Mouse (Mus musculus): ENCODE measurements around the gene Ly9. TPM values are rescaled to one million over a fixed set of nuclear protein-coding genes. Genes with fewer than 3 reads are reported as not detected.
A peak's percentile ranks its signal among the peaks of the same experiment; 100 is the strongest.

Ly9 gene
- polyA plus RNA-seq, 1 experiment from 2014 or later, result not detected

GRCm38 (mm10) chr1:171556366-171556765, 50.8 kb downstream of the Ly9 start:
- Histone ChIP-seq H3K9ac (ENCODE audit: low read length) (no peak overlapping the region), H3K4me2 (ENCODE audit: low read length) (no peak overlapping the region), H3K36me3 (ENCODE audit: control insufficient read depth, insufficient read depth, low read length) (no peaks in the 10 kb centered on the region), H3K27me3 (replicated peaks; ENCODE audit: control insufficient read depth, insufficient read depth, low read length) (no peaks in the 10 kb centered on the region), H3K4me3 (ENCODE audit: low read depth, low read length) (no peak overlapping the region), H3K27ac (ENCODE audit: low read depth, low read length) (no peak overlapping the region), H3K9me3 (replicated peaks; ENCODE audit: control insufficient read depth, low read length) (no peaks in the 10 kb centered on the region), H3K4me1 (ENCODE audit: control insufficient read depth, insufficient read depth, low read length) (no peaks in the 10 kb centered on the region)
- DNase-seq (ENCODE audit: low spot score) (no peak), ATAC-seq (no peak)
- WGBS, result 89% methylated on average over 2 of the region's 2 CpGs

DNA sequence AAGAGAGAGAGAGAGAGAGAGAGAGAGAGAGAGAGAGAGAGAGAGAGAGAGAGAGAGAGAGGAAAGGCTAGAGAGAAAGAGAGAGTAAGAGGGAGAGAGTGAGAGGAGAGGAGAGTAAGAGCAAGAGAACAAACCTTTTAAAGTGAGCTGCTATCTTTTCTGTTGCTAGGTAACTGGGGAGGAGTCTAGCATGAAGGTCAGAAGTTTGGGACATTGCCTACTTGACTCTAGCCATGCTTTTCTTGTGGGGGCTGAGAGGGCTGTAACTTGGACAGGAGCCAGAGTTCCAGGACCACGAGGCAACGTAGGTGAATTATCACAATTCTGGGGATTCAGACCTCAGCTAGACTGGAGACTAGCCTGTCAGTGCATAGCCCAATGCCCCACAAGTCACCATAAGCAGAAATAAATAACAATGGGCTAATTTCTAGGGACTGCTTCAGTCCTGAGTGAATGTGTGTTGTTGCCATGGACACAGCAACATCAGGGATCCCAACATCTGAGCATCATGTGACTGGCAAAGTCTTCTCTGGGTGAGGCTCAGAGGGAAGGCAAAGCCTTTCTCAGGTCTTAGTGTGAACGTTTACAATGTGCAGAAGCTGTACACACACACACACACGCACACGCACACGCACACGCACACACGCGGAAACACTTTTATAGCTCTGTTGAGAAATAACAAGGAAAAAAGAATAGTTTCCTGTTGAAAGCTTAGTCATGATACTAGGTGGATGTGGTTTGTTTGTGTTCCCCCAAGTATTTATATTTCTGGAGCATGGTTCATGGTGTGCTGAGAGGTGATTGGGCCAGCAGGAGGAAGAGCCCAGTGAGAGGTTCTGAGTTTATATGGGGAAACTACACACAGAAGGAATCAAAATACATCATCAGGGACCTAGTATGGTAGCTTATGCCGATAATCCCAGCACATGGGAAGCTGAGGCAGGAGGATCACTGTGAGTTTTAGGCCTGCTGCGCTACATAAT, 53.6 kb downstream of the Ly9 start:
- Histone ChIP-seq H3K4me1 (ENCODE audit: control insufficient read depth, insufficient read depth, low read length) (no peaks in the 10 kb centered on the region), H3K27ac (ENCODE audit: low read depth, low read length) (no peak overlapping the region), H3K27me3 (replicated peaks; ENCODE audit: control insufficient read depth, insufficient read depth, low read length) (no peaks in the 10 kb centered on the region), H3K9ac (ENCODE audit: low read length) (no peak overlapping the region), H3K36me3 (ENCODE audit: control insufficient read depth, insufficient read depth, low read length) (no peaks in the 10 kb centered on the region), H3K4me2 (ENCODE audit: low read length) (no peak overlapping the region), H3K9me3 (replicated peaks; ENCODE audit: control insufficient read depth, low read length) (no peaks in the 10 kb centered on the region), H3K4me3 (ENCODE audit: low read depth, low read length) (no peak overlapping the region)
- DNase-seq (ENCODE audit: low spot score), result peak; percentile 1
- 88% methylated on average over 11 of the region's 11 CpGs for WGBS
- no peak for ATAC-seq

DNA sequence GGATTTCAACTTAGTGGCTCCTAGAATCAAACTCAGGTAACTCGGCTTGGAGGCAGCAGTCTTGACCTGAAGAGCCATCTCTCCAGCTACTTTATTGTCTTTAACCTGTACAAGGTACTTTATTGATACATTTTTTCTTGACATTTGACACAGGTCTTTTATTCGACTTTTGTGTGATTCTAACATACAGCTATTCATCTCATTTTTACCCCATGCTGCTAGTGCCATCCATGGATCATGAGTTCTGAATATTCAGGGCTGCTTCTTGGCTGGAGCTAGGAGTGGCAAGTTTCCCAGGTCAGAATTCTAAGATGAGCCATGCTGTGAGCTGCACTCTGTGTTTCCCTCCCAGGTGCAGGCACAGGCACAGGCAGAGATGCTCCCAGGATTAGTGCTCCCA, 55.0 kb downstream of the Ly9 start:
- Histone ChIP-seq H3K27me3 (replicated peaks; ENCODE audit: control insufficient read depth, insufficient read depth, low read length) (no peaks in the 10 kb centered on the region), H3K4me3 (ENCODE audit: low read depth, low read length) (no peak overlapping the region), H3K9ac (ENCODE audit: low read length) (no peak overlapping the region), H3K27ac (ENCODE audit: low read depth, low read length) (no peak overlapping the region), H3K4me2 (ENCODE audit: low read length) (no peak overlapping the region), H3K9me3 (replicated peaks; ENCODE audit: control insufficient read depth, low read length) (no peaks in the 10 kb centered on the region), H3K4me1 (ENCODE audit: control insufficient read depth, insufficient read depth, low read length) (no peaks in the 10 kb centered on the region), H3K36me3 (ENCODE audit: control insufficient read depth, insufficient read depth, low read length) (no peaks in the 10 kb centered on the region)
- no peak for DNase-seq (ENCODE audit: low spot score)
- ATAC-seq, result no peak
- 79% methylated on average over 2 of the region's 2 CpGs for WGBS

- no peak overlapping the region for H3K9ac ChIP-seq (ENCODE audit: low read length)
- H3K27ac ChIP-seq (ENCODE audit: low read depth, low read length), result no peak overlapping the region
- no peak for ATAC-seq
- no peaks in the 10 kb centered on the region for H3K36me3 ChIP-seq (ENCODE audit: control insufficient read depth, insufficient read depth, low read length)
- H3K9me3 ChIP-seq (replicated peaks; ENCODE audit: control insufficient read depth, low read length), result no peaks in the 10 kb centered on the region
- DNase-seq (ENCODE audit: low spot score), result no peak
- no peak overlapping the region for H3K4me3 ChIP-seq (ENCODE audit: low read depth, low read length)
- H3K4me2 ChIP-seq (ENCODE audit: low read length), result no peak overlapping the region
- H3K27me3 ChIP-seq (replicated peaks; ENCODE audit: control insufficient read depth, insufficient read depth, low read length), result no peaks in the 10 kb centered on the region
- 86% methylated on average over 7 of the region's 7 CpGs for WGBS
- no peaks in the 10 kb centered on the region for H3K4me1 ChIP-seq (ENCODE audit: control insufficient read depth, insufficient read depth, low read length)
These were observed 55.9 kb downstream of the Ly9 start for GRCm38 (mm10) chr1:171551326-171551725.

- Histone ChIP-seq H3K27me3 (replicated peaks; ENCODE audit: control insufficient read depth, insufficient read depth, low read length) (no peaks in the 10 kb centered on the region), H3K9ac (ENCODE audit: low read length) (no peak overlapping the region), H3K4me1 (ENCODE audit: control insufficient read depth, insufficient read depth, low read length) (no peaks in the 10 kb centered on the region), H3K4me2 (ENCODE audit: low read length) (no peak overlapping the region), H3K27ac (ENCODE audit: low read depth, low read length) (no peak overlapping the region), H3K36me3 (ENCODE audit: control insufficient read depth, insufficient read depth, low read length) (no peaks in the 10 kb centered on the region), H3K9me3 (replicated peaks; ENCODE audit: control insufficient read depth, low read length) (no peaks in the 10 kb centered on the region), H3K4me3 (ENCODE audit: low read depth, low read length) (no peak overlapping the region)
- no peak for ATAC-seq
- DNase-seq (ENCODE audit: low spot score), result no peak
- 84% methylated on average over 1 of the region's 1 CpGs for WGBS
These were observed 66.5 kb downstream of the Ly9 start for GRCm38 (mm10) chr1:171540694-171541093.

Small RNA genes within 50 kb of the gene (microRNA-seq; reads per million reads assigned to microRNA genes)
- gene Mir7683, result not detected

Other genes with a start within 250 kb of the Ly9 start
- 3.0 and 5.2 TPM in 2 replicates for gene Klhdc9, start 246.6 kb downstream of the Ly9 start, polyA plus RNA-seq (2014; fragmentation: Nextera tagmentation; extraction: Ambion mirVana)
- gene Nectin4, start 237.3 kb downstream of the Ly9 start, polyA plus RNA-seq (2014; fragmentation: Nextera tagmentation; extraction: Ambion mirVana), result 0.11 and 0.32 TPM in 2 replicates
- 0.28 and 0.39 TPM in 2 replicates for gene Arhgap30, start 218.5 kb downstream of the Ly9 start, polyA plus RNA-seq (2014; fragmentation: Nextera tagmentation; extraction: Ambion mirVana)
- gene Usf1, start 196.1 kb downstream of the Ly9 start, polyA plus RNA-seq (2014; fragmentation: Nextera tagmentation; extraction: Ambion mirVana), result 212 and 263 TPM in 2 replicates
- gene Tstd1, start 188.5 kb downstream of the Ly9 start, polyA plus RNA-seq (2014; fragmentation: Nextera tagmentation; extraction: Ambion mirVana), result 4.5 and 4.8 TPM in 2 replicates
- gene F11r, start 169.9 kb downstream of the Ly9 start, polyA plus RNA-seq (2014; fragmentation: Nextera tagmentation; extraction: Ambion mirVana), result 3.0 and 6.9 TPM in 2 replicates
- gene Alyref2, start 103.9 kb downstream of the Ly9 start, polyA plus RNA-seq (2014; fragmentation: Nextera tagmentation; extraction: Ambion mirVana), result 24.3 and 26.1 TPM in 2 replicates
- gene Itln1, start 72.1 kb downstream of the Ly9 start, polyA plus RNA-seq (2014; fragmentation: Nextera tagmentation; extraction: Ambion mirVana), result not detected in 2 replicates
- gene Cd244a, start 48.2 kb downstream of the Ly9 start, polyA plus RNA-seq (2014; fragmentation: Nextera tagmentation; extraction: Ambion mirVana), result not detected in 2 replicates
- not detected in 2 replicates for gene Slamf7, start 45.6 kb upstream of the Ly9 start, polyA plus RNA-seq (2014; fragmentation: Nextera tagmentation; extraction: Ambion mirVana)
- gene Cd48, start 74.6 kb upstream of the Ly9 start, polyA plus RNA-seq (2014; fragmentation: Nextera tagmentation; extraction: Ambion mirVana), result 0.90 and 1.1 TPM in 2 replicates
- gene Slamf1, start 159.7 kb upstream of the Ly9 start, polyA plus RNA-seq (2014; fragmentation: Nextera tagmentation; extraction: Ambion mirVana), result 0.22 TPM in 2 replicates
- gene Cd84, start 232.3 kb upstream of the Ly9 start, polyA plus RNA-seq (2014; fragmentation: Nextera tagmentation; extraction: Ambion mirVana), result 1.2 and 1.4 TPM in 2 replicates